Mouse (Mus musculus) fat pad, adult 2 months (tissue): ENCODE data around the gene Plekhm2.
A peak's percentile ranks its signal among the peaks of the same experiment; 100 is the strongest.

Source experiments
- DNase-seq: peaks from one replicate; pipeline ENCODE4 v3.0.0-alpha.2; 2011; ENCODE audit warnings: low read depth, low spot score; ENCODE audit errors: extremely low read depth

The Plekhm2 gene

GRCm38 (mm10) chr4:141664799-141665198, at the start of gene Plekhm2:
Gene Plekhm2 (minus strand): TSS chr4:141664899.
- no peak for DNase-seq

- no peak for DNase-seq
These were observed 49.0 kb upstream of the Plekhm2 start for GRCm38 (mm10) chr4:141713598-141714142.

GRCm38 (mm10) chr4:141711250-141711649, 46.6 kb upstream of the Plekhm2 start:
- no peak for DNase-seq

- no peak for DNase-seq
These were observed 44.3 kb upstream of the Plekhm2 start for GRCm38 (mm10) chr4:141708971-141709370.

GRCm38 (mm10) chr4:141708005-141708404, 43.3 kb upstream of the Plekhm2 start:
- no peak for DNase-seq

GRCm38 (mm10) chr4:141705331-141705730, 40.6 kb upstream of the Plekhm2 start:
- DNase-seq: no peak

- DNase-seq: no peak
These were observed 39.9 kb upstream of the Plekhm2 start for GRCm38 (mm10) chr4:141704625-141705024.

GRCm38 (mm10) chr4:141694719-141695118, 30.0 kb upstream of the Plekhm2 start:
- DNase-seq: no peak

- DNase-seq: no peak
These were observed 23.8 kb upstream of the Plekhm2 start for GRCm38 (mm10) chr4:141688505-141688904.

GRCm38 (mm10) chr4:141686525-141686924, 21.8 kb upstream of the Plekhm2 start:
- no peak for DNase-seq

- DNase-seq: no peak
These were observed 21.4 kb upstream of the Plekhm2 start for GRCm38 (mm10) chr4:141686093-141686492.

- DNase-seq: no peak
These were observed 20.8 kb upstream of the Plekhm2 start, which contains the start of gene Rsc1a1 for GRCm38 (mm10) chr4:141685499-141685898. Gene Rsc1a1 (minus strand): TSS chr4:141685599.

- no peak for DNase-seq
These were observed 18.1 kb upstream of the Plekhm2 start for GRCm38 (mm10) chr4:141682706-141683230.

- DNase-seq: no peak
These were observed 17.1 kb upstream of the Plekhm2 start for GRCm38 (mm10) chr4:141681767-141682166.

GRCm38 (mm10) chr4:141680892-141681291, 16.2 kb upstream of the Plekhm2 start:
- DNase-seq: no peak

- no peak for DNase-seq
These were observed 14.3 kb upstream of the Plekhm2 start for GRCm38 (mm10) chr4:141679016-141679415.

- DNase-seq: no peak
These were observed 11.8 kb upstream of the Plekhm2 start for GRCm38 (mm10) chr4:141676462-141676979.

GRCm38 (mm10) chr4:141672325-141672724, 7.6 kb upstream of the Plekhm2 start:
- DNase-seq: no peak

- no peak for DNase-seq
These were observed 6.7 kb upstream of the Plekhm2 start for GRCm38 (mm10) chr4:141671389-141671788.

GRCm38 (mm10) chr4:141669898-141670712, 5.4 kb upstream of the Plekhm2 start:
- peak; percentile 95 for DNase-seq

- DNase-seq: no peak
These were observed 521 bp downstream of the Plekhm2 start for GRCm38 (mm10) chr4:141664011-141664745.
